Mouse (Mus musculus) thymus, adult 18-20 months (tissue): ENCODE data around the gene Tm4sf20.

Source experiments
- DNase-seq, 2 experiments: peaks; one replicate each; pipeline ENCODE4 v3.0.0; 2022; ENCODE audit warnings: mixed read lengths in 2 of 2

Tm4sf20 gene

GRCm38 (mm10) chr1:82768269-82768668 is at the start of gene Tm4sf20:
TSS of gene Tm4sf20 (minus strand) at chr1:82768461.
- no peak for DNase-seq

GRCm38 (mm10) chr1:82815941-82816716 is 47.9 kb upstream of the Tm4sf20 start:
- no peak for DNase-seq

- DNase-seq = no peak
Measured at GRCm38 (mm10) chr1:82811766-82812165, 43.5 kb upstream of the Tm4sf20 start.

- DNase-seq = no peak
Measured at GRCm38 (mm10) chr1:82808564-82808963, 40.3 kb upstream of the Tm4sf20 start.

- DNase-seq = peak in 1 of 2 experiments; percentile 17
Measured at GRCm38 (mm10) chr1:82807206-82807605, 38.9 kb upstream of the Tm4sf20 start.

- DNase-seq = no peak
Measured at GRCm38 (mm10) chr1:82806391-82806790, 38.1 kb upstream of the Tm4sf20 start.

GRCm38 (mm10) chr1:82804059-82804458 is 35.8 kb upstream of the Tm4sf20 start:
- no peak for DNase-seq

GRCm38 (mm10) chr1:82803608-82804007 is 35.3 kb upstream of the Tm4sf20 start:
- no peak for DNase-seq

GRCm38 (mm10) chr1:82801105-82801783 is 33.0 kb upstream of the Tm4sf20 start:
- DNase-seq = no peak

- no peak for DNase-seq
Measured at GRCm38 (mm10) chr1:82798922-82799321, 30.7 kb upstream of the Tm4sf20 start.

- no peak for DNase-seq
Measured at GRCm38 (mm10) chr1:82798304-82798703, 30.0 kb upstream of the Tm4sf20 start.

GRCm38 (mm10) chr1:82797088-82797487 is 28.8 kb upstream of the Tm4sf20 start:
- DNase-seq = no peak

- no peak for DNase-seq
Measured at GRCm38 (mm10) chr1:82795702-82796443, 27.6 kb upstream of the Tm4sf20 start.

GRCm38 (mm10) chr1:82795211-82795610 is 26.9 kb upstream of the Tm4sf20 start:
- no peak for DNase-seq

GRCm38 (mm10) chr1:82793986-82794385 is 25.7 kb upstream of the Tm4sf20 start:
- no peak for DNase-seq

- no peak for DNase-seq
Measured at GRCm38 (mm10) chr1:82793110-82793509, 24.8 kb upstream of the Tm4sf20 start.

GRCm38 (mm10) chr1:82792238-82792637 is 24.0 kb upstream of the Tm4sf20 start:
- no peak for DNase-seq

- DNase-seq = no peak
Measured at GRCm38 (mm10) chr1:82791105-82791504, 22.8 kb upstream of the Tm4sf20 start.

- no peak for DNase-seq
Measured at GRCm38 (mm10) chr1:82788070-82788469, 19.8 kb upstream of the Tm4sf20 start.

GRCm38 (mm10) chr1:82787414-82787813 is 19.2 kb upstream of the Tm4sf20 start:
- peak in 1 of 2 experiments; percentile 8 for DNase-seq

GRCm38 (mm10) chr1:82785546-82785945 is 17.3 kb upstream of the Tm4sf20 start:
- no peak for DNase-seq

- no peak for DNase-seq
Measured at GRCm38 (mm10) chr1:82783559-82783958, 15.3 kb upstream of the Tm4sf20 start.

GRCm38 (mm10) chr1:82779388-82779966 is 11.2 kb upstream of the Tm4sf20 start:
- DNase-seq = no peak
